Mouse (Mus musculus): Measurements from ENCODE around the gene Alpk1.

Alpk1 gene

GRCm38 (mm10) chr3:127743614-127744365 is 36.5 kb downstream of the Alpk1 start:
- no peak for DNase-seq (ENCODE audit: extremely low spot score)

- no peak for DNase-seq (ENCODE audit: extremely low spot score)
These were observed 38.9 kb downstream of the Alpk1 start for GRCm38 (mm10) chr3:127741473-127741872.

- no peak for DNase-seq (ENCODE audit: extremely low spot score)
These were observed 42.5 kb downstream of the Alpk1 start for GRCm38 (mm10) chr3:127737876-127738275.

GRCm38 (mm10) chr3:127735395-127735794 is 44.9 kb downstream of the Alpk1 start:
- no peak for DNase-seq (ENCODE audit: extremely low spot score)

- DNase-seq (ENCODE audit: extremely low spot score) = no peak
These were observed 50.7 kb downstream of the Alpk1 start for GRCm38 (mm10) chr3:127729513-127730137.

GRCm38 (mm10) chr3:127728851-127729512 is 51.3 kb downstream of the Alpk1 start:
- peak; percentile 25 for DNase-seq (ENCODE audit: extremely low spot score)

GRCm38 (mm10) chr3:127728046-127728445 is 52.3 kb downstream of the Alpk1 start:
- no peak for DNase-seq (ENCODE audit: extremely low spot score)

GRCm38 (mm10) chr3:127720948-127721347 is 59.4 kb downstream of the Alpk1 start:
- DNase-seq (ENCODE audit: extremely low spot score) = no peak

GRCm38 (mm10) chr3:127720050-127720449 is 60.3 kb downstream of the Alpk1 start:
- no peak for DNase-seq (ENCODE audit: extremely low spot score)

- no peak for DNase-seq (ENCODE audit: extremely low spot score)
These were observed 60.7 kb downstream of the Alpk1 start for GRCm38 (mm10) chr3:127719601-127720000.

GRCm38 (mm10) chr3:127716759-127717158 is 63.6 kb downstream of the Alpk1 start:
- peak; percentile 28 for DNase-seq (ENCODE audit: extremely low spot score)

GRCm38 (mm10) chr3:127713112-127713511 is 67.2 kb downstream of the Alpk1 start:
- DNase-seq (ENCODE audit: extremely low spot score) = no peak

GRCm38 (mm10) chr3:127711536-127711935 is 68.8 kb downstream of the Alpk1 start:
- DNase-seq (ENCODE audit: extremely low spot score) = no peak

GRCm38 (mm10) chr3:127707089-127707485 is 73.2 kb downstream of the Alpk1 start:
- no peak for DNase-seq (ENCODE audit: extremely low spot score)

- DNase-seq (ENCODE audit: extremely low spot score) = no peak
These were observed 73.8 kb downstream of the Alpk1 start for GRCm38 (mm10) chr3:127706445-127707088.

- DNase-seq (ENCODE audit: extremely low spot score) = peak; percentile 71
These were observed 74.5 kb downstream of the Alpk1 start for GRCm38 (mm10) chr3:127705515-127706444.

GRCm38 (mm10) chr3:127705139-127705514 is 75.2 kb downstream of the Alpk1 start:
- DNase-seq (ENCODE audit: extremely low spot score) = no peak

- no peak for DNase-seq (ENCODE audit: extremely low spot score)
These were observed 79.0 kb downstream of the Alpk1 start for GRCm38 (mm10) chr3:127701196-127701825.

- DNase-seq (ENCODE audit: extremely low spot score) = no peak
These were observed 81.7 kb downstream of the Alpk1 start for GRCm38 (mm10) chr3:127698636-127699035.

GRCm38 (mm10) chr3:127696541-127696940 is 83.8 kb downstream of the Alpk1 start:
- DNase-seq (ENCODE audit: extremely low spot score) = no peak
